Mouse (Mus musculus) granulocyte monocyte progenitor cell, adult 5-6 weeks (primary cell): ENCODE data around the gene Commd1. TPM values are rescaled to one million over a fixed set of nuclear protein-coding genes. Genes with fewer than 3 reads are reported as not detected.

ENCODE experiments used
- ATAC-seq: replicated peaks from 2 replicates; pipeline ENCODE4 v1.8.0; 2016; ENCODE audit warnings: mild to moderate bottlenecking, moderate TSS enrichment, inconsistent platforms; ENCODE audit not compliant: poor library complexity, severe bottlenecking
- total RNA-seq, 2 experiments: library from RNA; stranded (forward) in 1 of 2; stranded (reverse) in 1 of 2; fragments of 200-712, 200-1000 nt in 1 of 2; fragments of >200 nt in 1 of 2; fragmentation: Nextera tagmentation in 1 of 2; gene quantifications; 2 replicates each; pipeline ENCODE4 v1.2.3; 2014 to 2017

The Commd1 gene
- total RNA-seq, 2 experiments from 2014 or later = 97.6 to 119 TPM

DNA sequence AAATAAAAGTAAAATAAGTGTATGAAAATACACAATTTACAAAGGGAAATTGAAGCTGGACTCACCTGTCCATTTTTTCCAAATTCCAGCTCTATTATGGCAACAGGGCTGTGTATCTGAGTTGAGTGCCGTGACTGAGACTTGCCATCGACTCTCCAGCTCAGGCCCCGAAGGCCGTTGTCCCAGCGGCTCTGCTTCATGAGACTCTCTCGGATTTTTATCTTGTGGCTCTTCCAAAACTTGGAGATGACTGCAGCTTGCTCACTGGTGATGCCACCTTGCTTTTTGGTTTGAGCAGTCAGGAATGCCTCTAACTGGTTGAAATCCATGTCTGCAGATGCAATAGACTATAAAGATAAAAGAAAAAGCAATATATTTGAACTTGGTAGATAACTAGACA lies 25.8 kb downstream of the Commd1 start:
- ATAC-seq = no peak

DNA sequence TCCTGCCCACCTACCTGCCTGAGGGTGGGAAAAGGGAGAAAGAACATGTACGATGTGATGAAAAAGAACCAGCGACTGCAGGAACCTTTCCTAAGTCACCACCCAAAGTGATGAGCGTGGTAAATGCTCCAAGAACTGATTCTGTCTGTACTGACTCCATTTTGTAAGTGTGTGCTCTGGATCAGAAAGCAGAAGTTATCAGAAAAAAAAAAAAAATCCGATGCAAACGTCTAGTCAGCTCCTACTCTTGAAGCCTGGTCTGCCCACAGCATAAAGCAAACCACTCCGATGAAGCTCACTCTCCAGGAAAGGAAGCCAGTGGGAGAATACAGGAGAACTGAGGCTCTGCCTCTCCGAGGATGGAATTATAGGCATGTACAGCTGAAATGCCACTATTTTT lies 29.5 kb downstream of the Commd1 start:
- ATAC-seq = peak; percentile 48

DNA sequence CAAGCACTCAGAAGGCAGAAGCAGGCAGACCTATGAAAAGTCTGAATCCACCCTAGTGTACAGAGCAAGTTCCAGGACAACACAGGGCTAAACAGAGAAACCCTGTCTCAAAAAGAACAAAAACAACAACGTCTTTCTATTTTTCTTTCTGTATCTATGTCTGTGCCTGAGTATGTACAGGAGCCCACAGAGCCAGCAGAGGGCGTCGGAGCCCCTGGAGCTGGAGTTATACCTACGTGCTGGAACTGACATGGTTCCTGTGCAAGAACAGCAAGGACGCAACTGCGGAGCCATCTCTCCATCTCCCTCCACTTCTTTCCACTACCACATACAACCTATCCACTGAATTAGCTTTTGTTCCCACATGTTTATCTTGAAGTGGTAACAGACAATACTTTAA lies 32.1 kb downstream of the Commd1 start:
- ATAC-seq = no peak

DNA sequence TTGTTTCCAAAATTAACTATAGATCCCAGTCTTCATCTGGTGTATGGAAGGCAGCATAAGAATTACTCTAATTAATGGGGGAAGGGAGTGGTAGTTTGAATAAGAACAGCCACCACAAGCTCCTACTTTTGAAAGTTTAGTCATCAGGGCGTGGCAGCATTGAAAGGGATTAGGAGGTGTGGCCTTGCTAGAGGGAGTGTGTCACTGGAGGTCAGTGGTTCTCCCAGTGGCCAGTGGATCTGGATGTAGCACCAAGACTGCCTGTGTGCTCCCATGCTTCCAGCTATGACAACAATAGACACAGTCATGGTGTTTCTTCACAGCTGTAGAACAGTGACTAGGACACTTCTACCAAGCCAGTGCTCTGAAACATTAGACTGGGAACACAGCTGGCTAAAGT lies 33.1 kb downstream of the Commd1 start:
- 0 out of 2 replicates have a peak, but pooled peaks have one; percentile 24 for ATAC-seq

DNA sequence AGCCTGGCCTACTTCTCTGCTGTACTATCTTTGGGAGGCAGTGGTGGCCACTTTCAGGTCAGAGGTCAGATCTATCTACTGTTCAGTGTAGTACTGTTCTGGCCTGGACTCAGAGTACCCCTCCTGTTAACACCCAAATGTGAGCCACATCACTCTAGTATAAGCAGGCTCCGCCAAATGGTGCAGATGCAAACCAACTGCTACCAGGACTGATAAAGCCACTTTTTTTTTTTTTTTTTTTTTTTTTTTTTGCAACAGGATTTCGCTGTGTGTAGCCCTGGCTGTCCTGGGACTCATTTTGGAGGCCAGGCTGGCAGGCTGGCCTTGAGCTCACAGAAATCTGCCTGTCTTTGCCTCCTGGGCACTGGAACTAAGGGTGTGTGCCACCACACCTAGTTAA lies 43.2 kb downstream of the Commd1 start:
- ATAC-seq = no peak

DNA sequence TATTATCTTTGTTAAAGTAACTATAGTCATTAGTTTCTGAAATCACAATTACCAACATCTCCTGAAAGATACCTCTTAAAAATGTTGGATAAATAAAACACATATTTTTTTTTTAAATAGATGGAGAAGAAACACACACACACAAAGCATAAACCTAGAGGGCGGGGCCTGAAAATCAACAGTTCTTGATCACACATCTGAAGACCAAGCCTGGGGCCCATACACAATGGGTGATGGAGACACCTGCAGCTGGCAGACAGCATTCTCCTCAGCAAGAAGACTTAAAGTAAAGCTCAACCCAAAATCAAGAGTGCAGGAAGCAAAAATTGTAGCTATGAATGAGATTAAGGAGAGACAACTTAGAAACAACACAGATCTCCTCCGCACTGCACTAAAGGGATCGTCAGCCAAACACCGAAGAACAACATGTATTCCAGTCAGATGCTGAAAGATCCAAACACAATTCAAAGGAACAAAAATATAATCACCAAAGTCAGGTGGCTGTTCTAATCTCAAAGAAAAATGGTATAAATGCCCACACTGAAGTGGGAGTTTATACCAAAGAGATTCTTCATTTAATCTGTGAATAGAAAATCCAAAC lies 44.4 kb downstream of the Commd1 start:
- no peak for ATAC-seq

DNA sequence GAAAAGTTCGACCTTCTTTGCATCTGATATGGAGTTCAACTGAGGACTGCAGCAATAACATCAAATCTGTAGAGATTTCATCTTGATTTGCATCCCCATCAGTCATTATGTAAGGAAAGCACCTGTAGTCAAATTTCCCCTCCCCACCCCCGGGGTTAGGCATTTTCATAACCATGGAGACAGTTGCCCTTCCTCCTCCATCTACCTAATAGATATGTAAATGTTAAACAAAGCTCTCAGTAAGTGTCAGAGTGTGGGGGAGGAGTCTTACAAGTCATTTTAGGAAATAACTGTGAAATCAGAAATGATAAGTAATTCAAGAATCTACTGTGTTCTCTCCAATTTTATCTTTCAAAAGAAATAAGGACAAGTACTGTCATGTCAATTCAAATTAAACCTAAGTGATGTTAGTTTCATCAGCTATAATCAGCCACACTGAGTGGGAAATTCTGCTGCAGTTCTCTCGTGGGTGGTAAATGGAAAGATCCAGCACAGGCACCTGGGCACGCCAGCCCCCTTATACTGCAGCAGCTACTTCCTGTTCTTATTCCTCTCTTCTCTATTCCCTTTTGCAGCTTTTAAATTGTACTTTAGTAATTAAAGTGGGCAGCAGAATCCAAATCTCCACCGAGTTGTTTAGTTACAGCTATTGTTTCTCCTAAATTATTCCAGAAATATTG lies 45.6 kb downstream of the Commd1 start:
- peak; percentile 40; the same call in 1 of the 2 replicates for ATAC-seq

DNA sequence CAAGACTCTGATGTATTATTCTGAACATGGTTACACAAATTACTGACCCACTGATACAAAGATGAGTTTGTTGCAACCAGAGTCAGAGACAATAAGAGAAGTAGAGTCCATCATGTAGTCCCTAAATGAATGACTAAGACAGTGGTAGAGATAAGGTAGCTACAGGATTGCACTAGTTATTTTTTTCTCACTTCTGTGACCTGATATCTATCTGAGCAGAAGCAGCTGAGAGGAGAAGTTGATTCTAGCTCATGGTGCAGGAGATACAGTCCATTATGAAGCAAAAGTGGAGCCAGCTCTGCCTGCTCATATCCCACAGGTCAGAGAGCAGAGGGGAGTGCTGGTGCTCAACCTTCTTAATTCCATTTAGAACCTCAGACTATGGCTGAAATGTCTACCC lies 50.0 kb downstream of the Commd1 start:
- no peak for ATAC-seq

DNA sequence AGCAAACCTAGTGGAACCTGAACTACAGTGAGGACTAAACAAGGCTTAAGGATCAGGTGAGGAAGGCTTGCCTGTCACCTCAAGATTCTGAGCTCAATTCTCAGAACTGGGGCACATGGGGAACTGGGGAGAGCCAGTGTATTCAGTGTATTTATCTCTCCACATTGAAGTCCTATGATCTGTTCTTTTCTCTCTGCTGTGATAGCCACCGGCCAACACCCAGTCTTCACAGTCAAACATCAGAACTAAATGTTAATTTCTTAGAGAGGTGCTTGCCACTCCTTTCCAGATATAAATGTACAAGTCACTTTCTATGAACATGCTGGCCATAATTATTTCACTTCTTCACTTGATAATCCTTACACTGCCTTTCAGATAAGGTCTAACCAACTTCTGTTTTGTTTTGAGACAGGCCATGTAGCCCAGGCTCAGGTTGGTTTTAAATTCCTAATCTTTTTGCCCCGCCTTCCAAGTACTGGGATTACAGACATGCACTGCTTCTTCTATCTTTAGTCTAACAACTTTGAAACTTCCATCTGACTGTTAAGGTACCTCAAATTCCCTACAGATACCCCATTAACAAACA lies 50.8 kb downstream of the Commd1 start:
- ATAC-seq = no peak

DNA sequence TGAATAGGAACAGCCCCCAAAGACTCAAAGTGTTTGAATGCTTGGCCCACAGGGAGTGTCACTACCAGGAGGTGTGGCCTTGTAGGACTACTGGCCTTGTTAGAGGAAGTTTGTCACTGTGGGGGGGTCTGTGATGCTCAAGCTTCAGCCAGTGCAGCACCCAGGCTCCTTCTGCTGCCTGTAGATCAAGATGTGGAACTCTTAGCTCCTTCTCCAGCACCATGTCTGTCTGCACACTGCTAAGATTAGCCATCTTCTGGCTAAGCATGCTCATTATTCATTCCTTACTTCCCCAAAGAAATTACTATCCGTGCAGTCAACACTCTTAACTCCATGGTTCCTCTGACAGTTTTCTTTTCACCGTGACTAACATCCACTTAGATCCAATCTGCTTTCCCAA lies 52.1 kb downstream of the Commd1 start:
- peak; percentile 69 for ATAC-seq

DNA sequence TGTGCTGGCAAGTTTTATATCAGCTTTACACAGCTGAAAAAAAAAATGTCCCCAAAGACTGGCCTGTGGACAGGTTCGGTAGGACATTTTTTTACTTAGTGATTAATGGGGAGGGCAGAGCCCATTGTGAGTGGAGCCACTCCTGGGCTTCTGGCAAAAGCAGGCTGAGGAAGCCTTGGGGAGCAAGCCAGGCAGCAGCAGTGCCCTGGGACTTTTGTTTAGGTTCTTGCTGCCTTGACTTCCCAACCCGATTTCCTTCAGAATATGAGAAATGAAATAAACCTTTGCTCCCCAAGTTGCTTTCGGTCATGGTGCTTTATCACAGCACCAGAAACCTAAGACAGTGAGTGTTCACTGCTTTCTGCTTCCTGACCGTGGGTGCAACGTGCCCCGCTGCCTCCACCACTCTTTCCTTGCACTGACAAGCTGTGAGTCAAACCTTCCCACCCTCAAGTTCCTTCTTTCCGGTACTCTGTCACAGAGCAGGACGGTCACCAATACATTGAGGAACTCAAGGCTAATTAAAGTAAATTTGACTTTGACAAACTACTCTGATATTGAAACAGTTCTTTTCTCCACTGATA lies 53.5 kb downstream of the Commd1 start:
- ATAC-seq = peak; percentile 94

DNA sequence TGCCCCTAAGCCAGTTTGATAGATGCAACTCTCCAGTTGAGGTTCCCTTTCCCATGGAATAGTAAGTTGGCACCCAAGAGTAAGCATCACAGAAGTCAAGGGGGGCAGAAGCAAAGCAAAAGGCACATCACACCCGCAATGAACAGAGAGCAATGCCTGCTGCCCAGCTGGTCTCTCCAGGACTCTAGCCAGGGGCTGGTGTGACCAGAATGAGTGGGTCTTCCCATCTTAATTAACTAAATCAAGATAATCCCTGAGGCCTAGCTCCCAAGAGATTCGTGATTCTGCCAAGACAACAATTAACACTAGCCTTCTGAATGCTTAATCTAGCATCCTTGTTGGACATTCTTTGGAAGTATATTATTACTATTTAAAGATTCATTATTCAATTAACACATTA lies 58.6 kb downstream of the Commd1 start:
- no peak for ATAC-seq

DNA sequence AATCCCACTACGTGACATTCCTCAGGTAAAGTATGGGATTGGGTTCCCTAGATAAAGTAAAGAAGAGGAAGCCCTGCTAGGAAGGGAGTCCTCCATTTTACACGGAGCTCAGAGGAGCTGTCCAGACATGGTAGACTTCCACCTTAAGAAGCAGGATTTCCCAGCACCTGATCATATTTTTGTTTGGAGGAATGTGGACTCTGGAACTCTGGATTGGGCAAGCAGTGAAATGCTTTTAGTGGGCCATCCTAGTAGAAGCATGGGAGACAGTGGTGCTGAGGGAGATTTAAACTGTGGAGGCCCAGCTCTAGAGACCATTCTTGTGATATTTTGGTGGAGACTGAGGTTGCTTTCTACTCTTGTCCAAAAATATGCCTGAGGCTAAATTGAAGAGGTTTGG lies 59.6 kb downstream of the Commd1 start:
- ATAC-seq = no peak

DNA sequence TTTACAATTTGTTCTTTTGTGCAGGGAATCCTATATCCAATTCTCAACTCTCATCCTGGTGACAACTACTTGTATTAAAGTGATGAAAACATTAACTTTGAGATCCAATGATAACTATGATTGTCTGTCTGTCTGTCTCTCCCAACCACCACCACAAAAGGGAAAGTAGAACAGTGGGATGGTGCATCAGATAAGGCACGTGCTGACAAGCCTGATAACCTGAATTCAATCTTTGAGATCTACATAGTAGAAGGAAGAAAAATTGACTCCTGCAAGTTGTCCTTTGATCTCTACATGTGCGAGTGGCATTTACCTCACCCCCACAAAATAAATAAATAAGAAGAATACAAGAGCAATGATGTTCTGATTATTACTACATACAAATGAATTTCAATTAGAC lies 62.8 kb downstream of the Commd1 start:
- ATAC-seq = no peak

DNA sequence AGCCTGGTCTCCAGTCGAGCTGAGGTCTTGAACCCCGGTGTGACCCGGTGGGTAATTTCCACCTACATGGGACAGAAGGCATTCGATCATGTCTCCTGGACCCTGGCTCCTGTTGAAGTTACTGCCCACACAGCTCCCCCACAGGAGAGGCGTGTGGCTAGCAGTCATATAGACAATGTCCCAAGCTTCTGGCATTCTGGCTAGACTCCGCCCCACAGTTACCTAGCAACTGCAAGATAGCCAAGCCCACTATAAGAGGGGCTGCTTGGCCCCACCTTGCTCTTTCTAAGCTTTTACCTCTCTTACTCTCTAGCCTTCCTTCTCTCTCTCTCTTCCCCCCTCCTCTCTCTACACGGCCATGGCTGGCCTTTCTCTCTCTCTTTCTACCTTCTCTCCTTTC lies 64.4 kb downstream of the Commd1 start:
- no peak for ATAC-seq

DNA sequence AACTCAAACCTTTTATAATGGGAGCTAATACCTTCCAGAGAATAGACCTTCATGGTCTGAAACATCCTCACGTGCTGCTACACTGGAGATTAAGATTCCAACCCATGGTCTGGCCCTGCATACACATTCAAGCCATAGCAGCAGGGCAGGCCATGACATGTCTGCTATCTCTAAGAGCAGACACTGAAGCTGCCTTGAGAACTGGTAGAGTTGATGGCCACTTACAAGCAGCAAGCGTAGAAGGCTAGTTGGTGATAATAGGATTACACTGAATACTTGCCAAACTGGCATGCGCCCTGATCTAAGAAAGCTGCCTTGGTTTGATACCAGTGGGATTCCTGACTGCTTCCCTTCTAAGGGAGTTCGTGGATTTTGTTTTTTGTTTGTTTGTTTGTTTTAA lies 68.4 kb downstream of the Commd1 start:
- no peak for ATAC-seq

DNA sequence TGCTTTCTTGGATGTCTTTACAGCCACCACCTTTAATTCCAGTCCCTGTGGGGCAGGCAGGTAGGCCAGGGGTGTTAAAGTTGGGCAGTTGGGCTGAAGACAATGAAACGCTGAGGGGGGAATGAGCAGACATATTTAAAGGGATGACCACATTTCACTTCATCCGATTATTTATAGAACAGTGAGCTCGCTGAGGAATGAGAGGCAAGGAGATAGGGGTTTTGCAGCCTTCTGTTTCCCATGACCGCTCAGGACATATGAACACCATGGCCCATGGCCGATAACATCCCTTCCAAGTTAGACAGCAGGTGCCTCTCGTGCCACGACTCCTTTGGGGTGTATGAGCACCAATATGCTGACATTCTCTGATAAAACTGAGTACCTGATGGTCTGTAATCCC lies 70.4 kb downstream of the Commd1 start:
- ATAC-seq = no peak

DNA sequence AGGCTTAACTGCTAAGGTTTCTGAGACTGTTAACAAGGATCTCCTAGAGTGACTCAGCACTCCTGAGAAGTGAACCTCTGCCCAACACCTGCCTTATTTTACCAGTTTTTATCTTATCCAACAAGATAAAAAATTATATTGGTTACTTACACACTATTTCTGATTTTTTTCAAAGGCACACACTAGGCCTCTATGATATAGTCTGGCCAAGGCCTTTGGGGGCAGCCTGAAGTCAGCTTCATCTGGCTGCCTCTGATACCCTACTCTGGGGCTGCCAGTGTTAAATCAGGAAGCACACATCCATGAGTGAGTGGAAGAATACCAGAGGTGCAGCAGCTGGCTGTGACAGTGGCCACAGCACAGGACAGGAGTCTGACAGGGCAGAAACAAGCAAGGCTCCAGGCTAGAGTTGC lies 75.7 kb downstream of the Commd1 start:
- ATAC-seq = no peak; the same call in 1 of the 2 replicates

DNA sequence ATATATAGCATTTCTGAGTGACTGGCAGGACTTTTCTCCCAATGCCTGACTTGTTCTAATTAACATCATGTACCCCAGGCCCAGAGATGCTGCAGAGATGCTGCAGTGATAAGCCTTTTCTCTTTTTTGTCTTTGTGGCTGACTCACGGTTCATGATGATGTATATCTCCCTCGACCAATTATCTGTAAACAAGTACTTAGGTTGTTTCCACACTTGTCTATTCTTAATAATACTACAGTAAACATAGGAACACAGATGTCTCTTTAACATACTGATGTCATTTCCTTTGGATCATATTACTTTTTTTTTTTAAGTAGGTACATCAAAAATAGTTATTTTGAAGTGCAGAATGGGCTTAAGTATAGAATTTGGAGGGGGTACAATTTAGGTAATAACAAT lies 79.3 kb downstream of the Commd1 start:
- ATAC-seq = no peak

DNA sequence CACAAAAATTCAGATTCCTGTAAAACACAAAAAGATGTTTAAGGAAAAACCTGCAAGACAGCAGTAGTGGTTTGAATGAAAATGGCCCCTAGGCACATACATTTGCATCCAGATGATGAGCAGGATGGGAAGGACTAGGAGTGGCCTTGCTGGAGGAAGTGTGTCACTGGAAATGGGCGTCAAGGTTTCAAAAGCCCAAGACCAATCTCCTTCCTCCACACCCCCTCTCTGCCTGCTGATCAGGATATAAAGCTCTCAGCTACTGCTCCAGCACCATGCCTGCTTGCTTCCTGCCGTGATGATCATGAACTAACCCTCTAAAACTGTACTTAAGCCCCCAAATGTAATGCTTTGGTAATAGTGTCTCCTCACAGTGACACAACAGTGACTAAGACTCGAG lies 82.1 kb downstream of the Commd1 start:
- peak; percentile 26; the same call in 1 of the 2 replicates for ATAC-seq

DNA sequence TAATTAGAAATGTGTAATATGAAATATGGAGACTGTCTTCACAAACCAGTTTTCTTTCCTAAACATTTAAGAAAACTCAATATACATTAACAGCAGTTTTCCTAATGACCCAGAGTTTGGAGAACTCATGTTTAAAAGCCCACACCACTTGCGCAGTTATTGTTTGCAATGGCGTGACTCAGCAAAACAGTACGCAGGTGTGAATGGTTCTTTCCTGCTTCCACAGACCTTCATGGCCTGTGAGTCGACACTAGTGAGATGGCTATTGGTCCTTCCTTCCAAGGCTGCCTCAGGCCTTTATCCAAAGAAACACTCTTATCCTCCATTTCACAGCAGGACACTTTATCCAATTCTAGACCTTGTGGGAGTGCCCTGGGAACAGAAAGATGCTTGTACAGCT lies 84.5 kb downstream of the Commd1 start:
- no peak for ATAC-seq

DNA sequence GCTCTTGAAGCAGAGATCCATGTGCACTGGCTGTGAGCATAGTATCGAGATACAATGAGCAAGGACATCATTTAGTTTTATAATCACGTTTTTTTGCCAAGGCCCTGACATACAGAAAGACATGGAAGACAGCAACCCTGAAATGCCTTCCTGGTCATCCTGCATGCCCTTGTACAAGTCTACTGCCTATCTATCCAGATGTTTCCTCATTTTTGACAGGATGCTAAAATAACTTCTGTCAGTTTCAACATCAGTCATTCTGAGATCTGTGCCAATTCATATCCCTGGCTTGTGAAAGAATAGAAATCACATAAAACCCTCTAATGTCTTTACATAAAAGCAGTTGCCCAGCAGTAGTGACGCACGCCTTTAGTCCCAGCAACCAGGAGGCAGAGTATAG lies 85.1 kb downstream of the Commd1 start:
- peak; percentile 87 for ATAC-seq
